Mouse (Mus musculus): ENCODE data around the gene Yap1. TPM values are rescaled to one million over a fixed set of nuclear protein-coding genes. Genes with fewer than 3 reads are reported as not detected.

The Yap1 gene
- polyA plus RNA-seq, 1 experiment from 2014 or later = 42.0 TPM

- Histone ChIP-seq H3K27me3 (ENCODE audit: insufficient read depth, low read length) (no peaks in the 10 kb centered on the region), H3K36me3 (ENCODE audit: insufficient read depth) (no peaks in the 10 kb centered on the region), H3K4me2 (no peak overlapping the region), H3K4me3 (ENCODE audit: low read depth, low read length) (no peak overlapping the region), H3K27ac (ENCODE audit: low read depth) (no peak overlapping the region), H3K9ac (no peak overlapping the region), H3K9me3 (ENCODE audit: low read depth, low read length) (no peaks in the 10 kb centered on the region), H3K4me1 (ENCODE audit: insufficient read depth) (no peaks in the 10 kb centered on the region)
- WGBS = 88% methylated on average over 1 of the region's 1 CpGs
- no peak for ATAC-seq (ENCODE audit: insufficient read depth)
- no peak for DNase-seq
- no peak for TF ChIP-seq CTCF (IDR thresholded peaks at IDR 0.05; ENCODE audit: low read depth)
Observed at GRCm38 (mm10) chr9:7882304-7882865, 122.0 kb downstream of the Yap1 start.

Other genes starting within 250 kb of the Yap1 start
- 145 and 156 TPM in 2 replicates for gene Tmem123, start 240.6 kb downstream of the Yap1 start, polyA plus RNA-seq (2014; fragmentation: Nextera tagmentation; extraction: Ambion mirVana)
- gene Birc2, start 167.5 kb downstream of the Yap1 start, polyA plus RNA-seq (2014; fragmentation: Nextera tagmentation; extraction: Ambion mirVana) = 36.2 and 37.3 TPM in 2 replicates
- 5.6 and 7.9 TPM in 2 replicates for gene Birc3, start 131.4 kb downstream of the Yap1 start, polyA plus RNA-seq (2014; fragmentation: Nextera tagmentation; extraction: Ambion mirVana)
- 10.8 and 13.0 TPM in 2 replicates for gene Cfap300, start 38.2 kb upstream of the Yap1 start, polyA plus RNA-seq (2014; fragmentation: Nextera tagmentation; extraction: Ambion mirVana)
- 3.8 and 4.5 TPM in 2 replicates for gene Cep126, start 129.7 kb upstream of the Yap1 start, polyA plus RNA-seq (2014; fragmentation: Nextera tagmentation; extraction: Ambion mirVana)